Mouse (Mus musculus): ENCODE measurements around the gene Sds.

Gene Sds

DNA sequence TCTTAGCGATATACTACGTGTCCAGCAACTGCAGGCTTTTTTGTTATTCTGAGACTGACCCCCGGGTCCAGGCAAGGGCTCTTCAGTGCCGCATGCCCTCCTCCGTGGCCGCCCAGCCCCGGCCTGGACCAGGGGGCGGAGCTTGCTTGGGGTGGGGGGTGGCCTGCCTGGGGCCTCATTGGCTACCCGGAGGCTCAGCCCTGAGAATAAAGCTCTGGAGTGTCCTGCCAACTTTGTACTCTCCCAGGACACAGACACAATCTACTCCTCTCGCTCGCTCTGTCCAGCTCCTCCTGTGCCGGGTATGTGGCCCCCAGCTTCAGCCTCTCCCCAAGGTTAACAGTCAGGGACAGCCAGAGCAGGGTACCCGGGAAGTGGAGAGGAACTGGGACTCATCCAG, at the start of gene Sds:
TSS of gene Sds (plus strand) at position 231 of the 400 bp plus-strand sequence.
- in situ Hi-C loops (cut with MboI, MseI) = no loop called here

DNA sequence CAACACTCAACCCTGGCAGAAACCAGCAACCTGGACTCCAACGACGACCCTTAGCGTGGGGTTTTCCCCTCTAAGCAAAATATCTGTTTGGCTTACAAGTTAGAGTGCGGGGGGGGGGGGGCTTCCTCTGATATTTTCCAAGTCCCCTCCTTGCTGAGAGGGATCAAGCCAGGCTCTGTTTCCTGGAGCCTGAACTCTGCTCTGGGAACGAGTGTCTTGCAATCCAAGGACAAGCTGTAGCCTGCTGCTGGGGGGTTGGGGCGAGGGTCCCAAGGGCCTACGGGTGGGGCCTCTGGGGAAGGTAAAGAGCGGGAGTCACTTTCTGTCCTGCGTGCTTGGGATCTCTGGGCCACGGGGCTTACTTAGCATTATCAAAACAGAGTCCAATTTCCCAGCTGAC, 49.8 kb upstream of the Sds start:
- in situ Hi-C loops (cut with MboI, MseI) = no loop called here

DNA sequence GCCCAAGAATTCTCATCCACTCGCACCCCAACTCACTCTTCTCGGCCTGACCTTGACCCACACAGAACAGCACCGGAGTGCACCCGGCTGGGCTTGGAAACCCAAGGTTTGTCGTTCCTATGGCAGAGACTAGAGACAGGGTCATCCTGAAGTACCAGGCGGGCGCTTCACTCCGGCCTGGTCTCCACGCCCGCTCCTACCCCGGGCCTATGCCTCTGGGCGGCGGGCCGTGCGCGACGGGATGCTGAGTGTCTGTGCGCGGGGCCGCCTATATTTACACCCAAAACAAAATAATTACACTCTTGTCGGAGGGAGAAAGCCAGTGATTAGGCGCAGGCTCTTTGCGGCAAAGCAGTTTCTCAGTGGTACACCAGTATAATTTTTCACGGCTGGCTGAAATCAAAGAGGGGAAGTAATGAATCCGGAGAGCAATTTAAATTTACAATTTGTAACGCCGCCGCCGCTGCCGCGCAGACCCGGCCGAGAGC, 48.8 kb upstream of the Sds start:
- in situ Hi-C loops (cut with MboI, MseI) = no loop called here

DNA sequence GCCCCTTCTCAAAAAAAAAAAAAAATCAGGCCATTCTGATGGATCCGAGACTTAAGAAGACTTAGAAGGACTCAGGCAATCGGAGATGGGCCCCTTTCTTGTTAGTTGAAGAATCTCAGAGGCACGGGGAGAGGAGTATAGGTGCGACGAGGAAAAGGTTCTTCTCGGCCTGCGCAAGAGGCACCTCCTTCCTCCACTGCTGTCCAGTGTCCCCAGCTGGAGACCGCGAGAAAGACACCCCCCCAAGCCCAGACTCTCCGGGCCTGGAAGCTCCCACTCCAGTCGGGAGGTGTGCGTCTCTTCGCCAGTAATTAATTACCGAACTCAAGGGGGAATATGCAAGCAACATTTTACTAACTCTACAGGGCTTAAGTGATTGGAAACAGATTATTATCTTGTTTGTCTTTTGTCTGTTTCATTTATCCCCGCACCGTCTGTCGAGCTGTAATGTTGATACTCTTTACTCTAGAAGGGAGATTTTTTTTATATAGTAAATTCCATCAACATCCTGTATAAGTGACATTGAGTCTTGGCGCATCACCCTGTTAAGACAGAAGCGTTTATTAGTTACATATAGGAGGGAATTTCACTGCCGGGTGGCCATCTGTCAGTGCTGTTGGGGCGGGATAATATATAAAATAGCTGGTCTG, 48.0 kb upstream of the Sds start:
- in situ Hi-C loops (cut with MboI, MseI) = no loop called here

DNA sequence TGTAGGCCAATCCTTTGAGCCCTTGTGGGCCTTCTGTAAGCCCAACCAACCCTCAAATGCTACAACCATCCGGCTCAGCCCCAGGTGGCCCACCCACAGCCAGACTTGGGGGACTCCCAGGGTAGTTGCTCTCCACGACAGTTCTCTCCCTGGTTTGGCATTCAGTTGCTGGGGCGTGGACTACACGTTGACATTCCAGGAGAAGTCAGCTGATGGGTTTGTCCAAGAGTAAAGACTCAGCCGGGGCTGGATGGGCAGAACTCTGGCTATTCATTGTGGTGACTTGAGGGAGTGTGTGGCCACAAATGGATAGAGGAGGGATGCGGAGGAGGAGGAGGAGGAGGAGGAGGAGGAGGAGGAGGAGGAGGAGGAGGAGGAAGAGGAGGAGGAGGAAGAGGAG, 47.3 kb upstream of the Sds start:
- in situ Hi-C loops (cut with MboI, MseI) = no loop called here

DNA sequence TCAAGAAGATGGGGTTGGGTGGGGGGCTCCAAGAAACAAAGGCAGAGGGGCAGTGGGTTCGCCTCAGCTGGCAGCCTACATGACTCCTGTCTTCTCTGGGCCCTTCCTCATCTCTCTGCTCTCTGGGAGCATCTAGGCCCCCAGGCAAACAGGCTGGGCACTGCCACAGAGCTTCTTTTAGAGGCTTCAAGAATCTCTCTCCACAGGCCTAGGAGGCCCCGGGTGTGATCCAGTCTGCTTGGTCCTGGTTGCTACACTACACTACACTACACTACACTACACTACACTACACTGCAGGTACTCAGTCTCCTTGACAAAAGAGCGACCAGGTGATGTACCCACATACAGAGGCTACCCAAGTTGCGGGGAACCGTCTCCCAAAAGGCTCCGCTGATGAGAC, 46.6 kb upstream of the Sds start:
- in situ Hi-C loops (cut with MboI, MseI) = loop anchor here (10.0 kb wide), 1 partner anchor 255 kb away; no protein-coding TSS in a partner anchor

DNA sequence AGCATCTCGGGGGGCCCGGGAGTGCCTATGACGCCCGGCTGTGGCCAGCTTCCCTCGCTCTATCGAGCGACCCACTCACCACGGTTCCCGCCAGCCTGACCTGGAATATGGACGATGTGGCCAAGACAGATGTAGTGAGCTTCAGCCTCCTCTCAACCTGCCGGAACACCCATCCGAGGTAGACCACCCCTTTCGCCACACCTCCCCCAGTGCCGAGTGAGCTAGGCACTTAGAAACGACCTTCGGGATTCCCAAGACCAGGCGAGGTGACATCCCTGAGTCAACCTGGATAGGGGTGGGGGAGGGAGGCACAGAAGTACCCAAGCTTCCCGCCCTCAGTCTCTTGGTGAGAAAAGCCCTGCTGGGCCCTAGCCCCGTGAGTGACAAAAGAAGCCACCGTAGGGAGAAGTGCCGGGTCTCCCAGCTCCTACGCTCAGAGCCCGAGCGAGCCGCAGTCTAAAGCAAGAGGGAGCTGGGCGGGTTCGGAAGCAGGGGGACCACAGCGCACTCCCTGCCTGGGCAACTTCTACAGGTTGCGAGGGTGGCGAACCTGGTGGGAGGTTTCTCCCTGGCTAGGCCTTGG, 45.2 kb upstream of the Sds start:
- in situ Hi-C loops (cut with MboI, MseI) = loop anchor here (10.0 kb wide), 1 partner anchor 256 kb away; no protein-coding TSS in a partner anchor

DNA sequence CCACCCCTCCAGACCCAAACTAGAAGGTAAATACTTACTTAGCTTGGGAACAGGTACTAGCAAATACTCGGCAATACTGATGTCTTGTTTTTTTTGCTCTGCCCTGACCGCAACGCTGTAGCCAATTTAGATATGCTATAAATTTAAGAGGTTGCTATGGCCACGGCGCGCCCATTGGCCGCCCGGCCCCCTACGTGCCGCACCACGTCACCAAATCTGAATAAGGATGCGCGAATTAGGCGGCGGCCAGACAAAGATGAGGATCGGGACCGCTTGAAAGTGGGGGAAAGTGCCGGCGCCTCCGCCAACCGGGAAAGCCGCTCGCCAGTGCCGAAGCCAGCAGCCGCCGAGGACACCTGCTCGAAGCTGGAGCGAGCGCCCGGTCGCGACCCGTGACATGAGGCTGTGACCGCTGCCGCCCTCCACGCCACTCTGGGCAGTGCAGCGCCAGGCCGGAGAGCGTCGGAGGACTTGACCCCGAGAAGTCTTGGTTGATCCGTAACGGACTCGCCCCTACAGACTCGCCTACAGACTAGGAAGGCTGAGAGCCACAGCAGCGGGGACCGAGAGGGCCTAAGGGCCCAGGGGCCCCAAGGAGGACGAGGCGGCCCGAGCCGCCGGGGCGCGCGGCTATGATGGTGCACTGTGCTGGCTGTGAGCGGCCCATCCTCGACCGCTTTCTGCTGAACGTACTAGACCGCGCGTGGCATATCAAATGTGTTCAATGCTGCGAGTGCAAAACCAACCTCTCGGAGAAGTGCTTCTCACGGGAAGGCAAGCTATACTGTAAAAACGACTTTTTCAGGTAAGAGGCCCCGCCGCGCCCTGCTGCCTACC, 44.5 kb upstream of the Sds start, which contains the start of gene Lhx5:
TSS of gene Lhx5 (plus strand) at position 51 of the 837 bp plus-strand sequence.
- in situ Hi-C loops (cut with MboI, MseI) = loop anchor here (10.0 kb wide), 1 partner anchor 257 kb away; no protein-coding TSS in a partner anchor

DNA sequence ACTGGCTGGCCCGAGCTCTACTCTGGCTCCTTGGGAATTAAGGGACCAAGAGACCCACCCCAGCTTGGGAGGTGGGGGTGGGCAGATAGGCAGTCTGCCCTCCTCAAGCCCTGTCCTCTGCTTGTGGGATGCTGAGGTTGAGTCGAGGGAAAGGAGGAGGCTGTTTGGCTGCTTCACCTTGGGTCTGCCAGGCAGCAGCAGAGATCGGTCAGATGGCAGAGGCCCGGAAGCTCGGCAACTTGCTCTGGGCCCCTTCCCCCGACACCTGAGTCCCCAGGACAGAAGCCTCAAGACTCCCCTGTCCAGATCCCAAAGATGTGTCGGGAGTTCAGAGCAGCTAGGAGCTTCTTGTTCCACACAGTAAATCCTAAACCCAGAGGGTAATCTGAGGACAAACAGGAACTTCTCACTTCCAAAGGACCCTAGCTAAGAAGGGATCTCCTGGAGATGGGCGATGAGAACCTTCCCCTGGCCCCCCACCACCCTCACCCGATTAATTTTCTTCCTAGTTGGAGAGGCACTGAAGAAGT, 43.8 kb upstream of the Sds start:
- in situ Hi-C loops (cut with MboI, MseI) = loop anchor here (10.0 kb wide), 1 partner anchor 258 kb away; no protein-coding TSS in a partner anchor

DNA sequence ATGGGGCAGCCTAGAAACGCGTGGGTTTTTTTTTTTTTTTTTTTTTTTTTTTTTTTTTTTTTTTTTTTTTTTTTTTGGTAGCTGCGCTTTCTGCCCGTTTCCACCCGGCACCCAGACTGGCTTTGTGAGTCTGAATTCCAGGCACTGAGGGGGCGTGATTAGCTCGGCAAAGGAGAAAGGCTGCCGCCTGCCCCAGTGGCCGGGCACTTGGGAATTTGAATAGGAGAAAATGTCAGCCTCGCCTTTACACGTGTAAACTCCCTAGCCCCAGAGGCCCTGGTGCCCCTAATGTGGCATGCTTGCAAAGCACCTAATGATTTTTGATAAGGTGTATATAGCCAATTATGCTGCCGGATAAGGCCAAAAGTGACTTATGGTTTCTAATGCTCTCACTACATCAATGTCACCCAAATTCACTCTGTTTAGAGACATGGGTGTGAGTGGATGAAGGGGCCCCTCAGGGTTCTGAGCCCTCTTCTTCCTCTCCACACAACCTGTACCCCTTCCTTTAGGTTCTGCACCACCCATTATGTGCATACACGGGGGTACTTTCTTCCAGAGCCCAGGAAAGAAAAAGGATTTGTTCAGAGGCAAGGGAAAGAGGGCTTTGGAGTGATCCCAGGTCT, 43.1 kb upstream of the Sds start:
- in situ Hi-C loops (cut with MboI, MseI) = loop anchor here (10.0 kb wide), 1 partner anchor 258 kb away; no protein-coding TSS in a partner anchor

DNA sequence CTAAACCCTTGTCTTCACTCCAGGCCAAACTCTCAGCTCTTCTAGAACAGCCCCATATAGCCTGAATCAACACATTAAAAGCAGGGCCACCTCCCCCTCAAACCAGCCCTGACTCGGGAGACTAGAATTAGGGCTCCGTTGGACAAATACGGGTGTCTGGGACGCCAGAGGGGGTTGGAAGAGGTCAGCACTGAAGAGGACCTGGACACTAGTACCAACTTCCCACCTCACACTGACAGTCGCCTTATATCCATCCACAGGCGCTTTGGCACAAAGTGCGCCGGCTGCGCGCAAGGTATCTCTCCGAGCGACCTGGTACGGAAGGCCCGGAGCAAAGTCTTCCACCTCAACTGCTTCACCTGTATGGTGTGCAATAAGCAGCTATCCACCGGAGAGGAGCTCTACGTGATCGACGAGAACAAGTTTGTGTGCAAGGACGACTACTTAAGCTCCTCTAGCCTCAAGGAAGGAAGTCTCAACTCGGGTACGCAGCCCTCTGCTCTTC, 42.0 kb upstream of the Sds start:
- in situ Hi-C loops (cut with MboI, MseI) = loop anchor here (10.0 kb wide), 1 partner anchor 259 kb away; no protein-coding TSS in a partner anchor

DNA sequence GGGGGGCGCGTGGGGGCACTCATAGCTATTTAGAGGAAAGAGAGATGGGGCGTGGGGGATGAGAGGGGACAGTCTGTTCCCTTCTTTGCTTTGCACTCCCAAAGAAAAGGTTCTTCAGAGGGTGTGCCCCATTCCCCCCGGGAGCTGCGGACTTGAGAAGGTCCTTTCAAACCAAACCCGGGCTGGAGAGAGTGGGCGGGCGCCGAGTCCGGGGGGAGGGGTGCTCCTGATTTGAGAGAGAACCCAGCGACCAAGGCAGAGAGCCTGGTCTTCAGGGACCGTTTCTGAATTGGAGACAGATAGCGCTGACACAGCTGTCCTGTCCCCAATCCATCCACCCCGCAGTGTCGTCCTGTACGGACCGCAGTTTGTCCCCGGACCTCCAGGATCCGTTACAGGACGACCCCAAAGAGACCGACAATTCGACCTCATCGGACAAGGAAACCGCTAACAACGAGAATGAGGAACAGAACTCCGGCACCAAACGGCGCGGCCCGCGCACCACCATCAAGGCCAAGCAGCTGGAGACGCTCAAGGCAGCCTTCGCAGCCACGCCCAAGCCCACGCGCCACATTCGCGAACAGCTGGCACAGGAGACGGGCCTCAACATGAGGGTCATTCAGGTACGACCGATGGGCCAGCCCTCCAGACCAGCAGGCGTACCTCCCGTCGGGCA, 41.2 kb upstream of the Sds start:
- in situ Hi-C loops (cut with MboI, MseI) = loop anchor here (10.0 kb wide), 1 partner anchor 260 kb away; no protein-coding TSS in a partner anchor

DNA sequence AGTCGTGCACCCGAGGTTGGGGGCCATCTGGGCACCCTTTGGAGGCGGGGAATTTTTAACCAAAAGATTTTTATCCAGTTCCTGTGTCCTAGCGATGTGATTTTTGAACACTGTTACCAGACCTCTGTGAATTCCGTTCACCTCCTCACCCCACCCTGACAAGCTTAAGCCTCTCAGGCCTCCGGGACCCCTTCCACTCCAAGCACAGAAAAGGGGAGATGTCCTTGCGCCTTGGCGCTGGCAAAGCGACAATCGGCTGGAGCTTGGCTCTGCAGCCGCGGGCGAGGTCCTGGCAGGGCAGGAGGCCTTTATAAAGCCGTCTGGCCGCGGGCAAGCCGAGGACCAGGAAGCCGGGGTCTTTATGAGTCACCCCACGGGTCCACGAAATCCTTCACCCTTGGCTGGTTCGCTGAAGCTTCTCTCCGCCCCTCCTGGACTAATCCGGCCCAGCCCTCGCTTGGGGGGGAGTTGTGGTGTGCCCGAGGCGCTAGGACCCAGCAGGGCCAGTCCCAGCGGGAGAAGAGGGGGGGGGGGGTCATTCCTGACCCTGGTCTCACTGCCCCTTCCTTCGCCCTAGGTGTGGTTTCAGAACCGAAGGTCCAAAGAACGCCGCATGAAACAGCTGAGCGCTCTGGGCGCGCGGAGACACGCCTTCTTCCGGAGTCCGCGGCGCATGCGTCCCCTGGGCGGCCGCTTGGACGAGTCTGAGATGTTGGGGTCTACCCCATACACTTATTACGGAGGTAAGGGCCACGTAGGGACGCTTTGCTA, 40.4 kb upstream of the Sds start:
- in situ Hi-C loops (cut with MboI, MseI) = loop anchor here (10.0 kb wide), 1 partner anchor 261 kb away; no protein-coding TSS in a partner anchor

DNA sequence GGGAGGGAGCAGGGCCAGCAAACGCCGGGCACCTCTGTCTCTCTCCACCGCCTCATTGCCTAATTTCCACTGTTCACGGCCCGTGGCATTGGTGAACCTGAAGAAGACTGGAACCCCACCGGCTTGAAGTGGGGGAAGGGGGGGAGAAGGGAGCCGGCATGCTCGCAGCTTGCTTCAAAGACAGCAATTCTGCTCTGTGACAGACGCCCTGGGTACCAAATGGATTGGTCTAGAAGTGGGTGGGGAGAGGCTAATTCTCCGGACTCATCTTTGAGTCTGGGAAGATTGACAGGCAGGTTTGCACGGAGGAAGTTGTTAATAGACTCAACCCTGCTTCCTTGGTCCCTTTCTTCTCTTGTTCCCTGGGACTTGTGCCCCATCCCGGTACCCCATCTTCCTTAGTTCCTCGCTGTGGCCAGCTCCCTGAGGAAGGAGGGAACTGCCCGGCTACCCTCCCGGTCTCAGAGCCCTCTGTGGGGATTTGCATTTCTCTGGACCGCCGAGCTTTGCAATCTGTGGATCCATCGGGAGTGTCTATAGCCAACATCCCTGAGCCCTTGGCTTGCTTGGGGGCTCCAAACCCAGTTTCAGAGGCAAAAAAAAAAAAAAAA, 39.3 kb upstream of the Sds start:
- in situ Hi-C loops (cut with MboI, MseI) = loop anchor here (10.0 kb wide), 1 partner anchor 262 kb away; no protein-coding TSS in a partner anchor

DNA sequence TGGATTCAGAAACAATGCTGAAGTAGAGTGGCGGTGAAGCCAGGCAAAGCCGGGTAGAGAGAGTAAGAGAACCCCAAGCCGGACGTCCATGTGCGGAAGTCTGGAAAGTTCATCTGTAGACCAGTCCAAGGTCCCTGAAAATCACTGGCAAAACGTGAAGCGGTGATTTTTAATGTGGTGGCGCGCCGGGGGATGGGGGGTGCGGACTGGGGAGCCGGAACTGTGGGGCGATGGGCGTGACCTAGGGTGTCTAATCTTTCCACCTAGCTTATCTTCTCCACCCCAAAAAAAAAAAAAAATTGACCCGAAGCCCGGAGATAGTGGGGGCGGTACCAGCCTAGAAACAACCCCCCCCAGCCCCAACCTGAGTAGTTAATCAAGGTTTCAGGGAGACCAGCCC, 38.8 kb upstream of the Sds start:
- in situ Hi-C loops (cut with MboI, MseI) = loop anchor here (10.0 kb wide), 1 partner anchor 263 kb away; no protein-coding TSS in a partner anchor

DNA sequence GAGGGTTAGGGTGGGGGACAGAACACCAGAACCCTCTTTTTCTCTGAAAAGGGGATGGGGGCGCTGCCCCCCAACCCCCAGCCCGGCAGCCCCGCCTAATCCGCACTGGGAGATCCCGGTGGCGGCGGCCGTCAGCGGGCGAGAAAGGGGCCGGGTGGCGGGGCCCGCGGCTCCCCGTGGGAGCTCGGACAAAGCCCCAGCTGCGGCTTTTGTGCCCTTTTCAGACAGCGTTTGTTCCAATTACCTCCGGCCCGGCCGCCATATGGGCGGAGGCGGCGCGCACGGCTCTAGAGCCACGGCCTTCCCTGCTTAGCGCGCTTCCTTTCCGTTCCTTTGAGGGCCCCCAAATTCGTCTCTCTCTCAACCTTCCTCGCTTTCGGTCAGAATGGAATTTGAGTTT, 38.3 kb upstream of the Sds start:
- in situ Hi-C loops (cut with MboI, MseI) = loop anchor here (10.0 kb wide), 1 partner anchor 263 kb away; no protein-coding TSS in a partner anchor

DNA sequence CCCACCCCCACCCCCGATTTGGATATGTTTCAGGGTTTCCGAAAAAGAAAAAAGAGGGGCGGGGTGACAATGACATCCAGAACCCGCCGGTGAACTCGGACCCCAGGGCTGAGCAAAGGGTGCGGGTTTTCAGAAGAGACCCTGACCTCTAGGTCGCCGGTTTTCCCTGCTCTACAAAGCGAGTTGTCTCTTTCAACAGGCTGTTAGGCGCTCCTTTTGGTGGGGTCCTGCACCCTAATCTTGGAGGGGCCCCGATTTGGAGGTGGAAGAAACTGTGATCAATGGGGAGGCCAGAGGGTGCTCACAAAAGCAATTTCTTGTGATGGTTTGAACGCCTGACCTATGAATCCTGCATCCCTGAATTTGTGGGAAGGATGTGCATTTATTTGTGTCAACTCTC, 37.9 kb upstream of the Sds start:
- in situ Hi-C loops (cut with MboI, MseI) = loop anchor here (10.0 kb wide), 1 partner anchor 264 kb away; no protein-coding TSS in a partner anchor

DNA sequence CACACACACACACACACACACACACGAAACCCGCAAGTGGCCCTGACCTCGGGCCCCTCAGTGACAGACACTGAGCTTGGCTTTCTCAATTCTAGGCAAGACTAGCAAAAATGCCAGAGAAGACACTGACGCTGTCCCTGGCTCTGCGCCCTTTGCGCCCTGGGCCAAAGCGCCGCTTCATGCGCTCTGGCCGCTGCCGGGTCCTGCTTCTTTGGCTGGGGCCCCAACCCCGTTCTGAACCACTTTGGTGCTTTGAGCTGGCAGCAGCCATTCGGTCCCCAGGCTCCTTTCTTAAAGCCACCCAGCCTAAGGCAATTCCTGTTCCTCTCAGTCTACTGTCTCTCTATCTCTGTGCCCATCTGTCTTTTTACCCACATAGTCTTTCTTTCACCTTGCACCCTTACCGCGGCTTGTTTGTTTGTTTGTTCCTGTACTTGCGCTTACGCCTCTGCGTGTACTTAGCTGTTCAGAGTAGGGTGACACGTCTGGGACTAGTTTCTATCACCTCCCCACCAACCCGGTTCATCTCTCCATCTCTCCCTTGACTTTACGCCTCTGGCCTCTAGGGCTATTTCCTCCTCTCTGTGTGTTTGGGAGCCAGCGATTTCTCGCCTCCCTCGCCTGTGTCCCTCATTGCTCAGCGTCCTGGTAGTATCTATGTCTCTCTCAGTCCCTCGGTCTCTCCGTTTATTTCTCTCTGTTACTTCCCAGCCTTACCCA, 37.2 kb upstream of the Sds start:
- in situ Hi-C loops (cut with MboI, MseI) = loop anchor here (10.0 kb wide), 1 partner anchor 264 kb away; no protein-coding TSS in a partner anchor
